ENCODE assay signal across 8 mouse cellular contexts in the genomic region with DNA sequence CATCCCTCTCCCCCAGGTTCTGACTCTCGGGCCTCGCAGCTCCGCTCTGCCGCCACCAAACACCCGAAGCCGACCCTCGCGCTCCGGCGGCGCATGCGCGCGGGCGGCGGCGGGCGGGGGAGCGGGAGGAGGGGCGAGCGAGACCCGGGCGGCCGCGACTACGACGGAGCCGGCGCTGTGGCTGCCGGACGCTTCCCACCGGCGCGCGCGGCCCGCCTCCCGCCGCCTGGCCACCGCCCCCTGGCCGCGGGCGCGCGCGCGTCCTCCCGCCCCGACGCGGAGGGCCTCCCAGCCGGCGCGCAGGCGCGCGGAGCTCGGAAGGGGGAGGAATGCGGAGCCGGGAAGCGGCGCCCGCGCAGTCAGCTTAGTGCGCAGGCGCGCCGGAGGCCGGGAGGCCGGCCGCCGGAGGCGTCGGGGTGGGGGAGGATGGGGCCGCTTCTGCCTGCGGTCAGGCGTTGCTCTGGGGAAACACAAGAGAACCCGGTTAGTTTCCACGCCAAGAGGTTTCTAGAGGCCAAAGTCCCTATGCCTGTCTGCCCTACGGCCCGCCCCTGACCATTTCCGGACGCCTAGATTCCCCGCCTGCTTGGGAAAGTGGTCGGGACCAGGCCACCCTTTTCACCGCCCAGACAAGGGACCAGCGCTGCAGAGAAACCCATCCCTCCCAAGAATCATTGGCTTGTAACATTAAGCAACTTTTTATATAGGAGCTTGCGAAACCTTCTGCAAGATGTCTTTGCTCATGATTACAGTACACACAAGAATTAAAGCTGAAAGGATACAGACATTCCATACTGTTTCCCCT. TPM values are rescaled to one million over a fixed set of nuclear protein-coding genes. Genes with fewer than 3 reads are reported as not detected.
DNase-seq lines count a peak whose midpoint lies in the region; ATAC-seq and TF ChIP-seq lines count a peak whose summit lies in the region.

Spen (minus strand) TSS at position 190 of the 805 bp plus-strand sequence.

- peak within 1 kb of the TSS; percentile 88 for H3K4me2 ChIP-seq in embryonic facial prominence, embryonic 15.5 days (replicated peaks)

- H3K9me3 ChIP-seq in embryonic facial prominence, embryonic 15.5 days (replicated peaks), result no peaks in the 10 kb centered on the region

- peak; percentile 93 for ATAC-seq in embryonic facial prominence, embryonic 15.5 days (ENCODE audit: insufficient number of reproducible peaks, low FRiP score, low TSS enrichment, low read depth)

- no peaks in the 10 kb centered on the region for H3K36me3 ChIP-seq in embryonic facial prominence, embryonic 15.5 days

- H3K4me1 ChIP-seq in bone marrow, adult 2 months (ENCODE audit: control insufficient read depth, insufficient read depth, low read length), result peaks cover 2% of the 10 kb centered on the region
- peaks cover 22% of the 10 kb centered on the region for H3K4me1 ChIP-seq in embryonic facial prominence, embryonic 15.5 days

- peak; percentile 86 to 89 for DNase-seq in B cell, adult 2 months
- DNase-seq in heart, adult 9 months (ENCODE audit: low spot score in 2 of 2), result peak; percentile 96 to 98
- DNase-seq in kidney, adult 9 months, result peak; percentile 96
- peak; percentile 95 for DNase-seq in liver
- DNase-seq in monocyte, adult 2 months (ENCODE audit: low read depth in 1 of 2, low spot score in 2 of 2), result peak; percentile 82 to 88
- peak; percentile 88 to 91 for DNase-seq in spleen, postnatal 14 days (ENCODE audit: low spot score in 2 of 2)

- WGBS in bone marrow, adult 2 months, result under 1% methylated on average over 88 of the region's 88 CpGs
- WGBS in embryonic facial prominence, embryonic 15.5 days, result under 1% methylated on average over 84 of the region's 88 CpGs

- peak within 1 kb of the TSS; percentile 98 for H3K4me3 ChIP-seq in bone marrow, adult 2 months (replicated peaks; ENCODE audit: control insufficient read depth, low read depth, low read length)
- peak within 1 kb of the TSS; percentile 86 for H3K4me3 ChIP-seq in embryonic facial prominence, embryonic 15.5 days (replicated peaks)

- H3K27ac ChIP-seq in bone marrow, adult 2 months (ENCODE audit: control insufficient read depth, insufficient read depth, low read depth, low read length, poor library complexity), result peak within 1 kb of the TSS; percentile 99
- peak within 1 kb of the TSS; percentile 97 for H3K27ac ChIP-seq in embryonic facial prominence, embryonic 15.5 days (replicated peaks)

- H3K9ac ChIP-seq in embryonic facial prominence, embryonic 15.5 days, result peak within 1 kb of the TSS; percentile 95

- TF ChIP-seq POLR2A in bone marrow, adult 2 months (IDR thresholded peaks at IDR 0.05; ENCODE audit: borderline replicate concordance, control insufficient read depth, low read depth, low read length), result peak; percentile 64; the same call in 1 of the 2 replicates

- TF ChIP-seq CTCF in bone marrow, adult 2 months (IDR thresholded peaks at IDR 0.05; ENCODE audit: control insufficient read depth, insufficient read depth, low read length), result no peak

- no peaks in the 10 kb centered on the region for H3K27me3 ChIP-seq in embryonic facial prominence, embryonic 15.5 days

RNA-seq across cellular contexts. Expression of gene Spen, which starts in this region (rescaled TPM):
- 22.2 and 33.2 TPM in 2 replicates for polyA plus RNA-seq in bone marrow, adult 2 months (2011; ENCODE audit: insufficient read depth, insufficient read length, low replicate concordance, missing spikeins)
- 10.8 and 10.9 TPM in 2 replicates for polyA plus RNA-seq in embryonic facial prominence, embryonic 15.5 days (2015; fragmentation: Nextera tagmentation; extraction: Ambion mirVana)

Comparison
In these comparisons a context has a peak if more than half of its experiments do, and no peak if none do; other contexts are left out.
1. Peak in every context shown above with its lines: DNase-seq, ATAC-seq, H3K4me3 ChIP-seq and H3K27ac ChIP-seq.